Mouse (Mus musculus) splenic B cell, adult 2 months (primary cell): ENCODE data around the gene Llgl2.

ENCODE experiments used
- DNase-seq: peaks from one replicate; pipeline ENCODE4 v3.0.0-alpha.2; 2011; ENCODE audit warnings: low read depth, low spot score
- H3K27me3 ChIP-seq: 2 replicates; pipeline ENCODE4 v1.6.1; 2012; ENCODE audit warnings: mild to moderate bottlenecking, low read length, moderate library complexity, mixed read lengths; ENCODE audit not compliant: control insufficient read depth, poor library complexity, insufficient read depth, severe bottlenecking
- H3K36me3 ChIP-seq: 2 replicates; pipeline ENCODE4 v1.6.1; 2012; ENCODE audit warnings: mild to moderate bottlenecking, low read length, moderate library complexity, mixed read lengths; ENCODE audit not compliant: control insufficient read depth, poor library complexity, insufficient read depth, severe bottlenecking

The Llgl2 gene

GRCm38 (mm10) chr11:115893071-115893470 lies 69.2 kb downstream of the Llgl2 start:
- DNase-seq: no peak
- H3K27me3 ChIP-seq: no peaks in the 10 kb centered on the region
- H3K36me3 ChIP-seq: peaks cover 5% of the 10 kb centered on the region

- H3K36me3 ChIP-seq: peaks cover 5% of the 10 kb centered on the region
- peak; percentile 33 for DNase-seq
- no peaks in the 10 kb centered on the region for H3K27me3 ChIP-seq
Measured at GRCm38 (mm10) chr11:115894755-115895520, 71.1 kb downstream of the Llgl2 start.

GRCm38 (mm10) chr11:115898446-115898845 lies 74.6 kb downstream of the Llgl2 start:
- peaks cover 7% of the 10 kb centered on the region for H3K36me3 ChIP-seq
- peak; percentile 34 for DNase-seq
- no peaks in the 10 kb centered on the region for H3K27me3 ChIP-seq

GRCm38 (mm10) chr11:115898886-115899285 lies 75.0 kb downstream of the Llgl2 start:
- Histone ChIP-seq H3K36me3 (peaks cover 7% of the 10 kb centered on the region), H3K27me3 (no peaks in the 10 kb centered on the region)
- peak; percentile 75 for DNase-seq

GRCm38 (mm10) chr11:115899486-115900266 lies 75.8 kb downstream of the Llgl2 start, which contains the start of gene Smim5:
Smim5 (plus strand) TSS chr11:115899966.
- peaks cover 4% of the 10 kb centered on the region for H3K36me3 ChIP-seq

GRCm38 (mm10) chr11:115900561-115901337 lies 76.9 kb downstream of the Llgl2 start:
- Histone ChIP-seq H3K36me3 (peaks cover 2% of the 10 kb centered on the region), H3K27me3 (no peaks in the 10 kb centered on the region)
- no peak for DNase-seq

More at GRCm38 (mm10) chr11:115899486-115900266, 75.8 kb downstream of the Llgl2 start, which contains the start of gene Smim5:
- H3K27me3 ChIP-seq: no peaks in the 10 kb centered on the region
- no peak for DNase-seq

- H3K27me3 ChIP-seq: no peaks in the 10 kb centered on the region
- H3K36me3 ChIP-seq: peaks cover 2% of the 10 kb centered on the region; the same call in 1 of the 2 replicates
- DNase-seq: no peak
Measured at GRCm38 (mm10) chr11:115901338-115902161, 77.7 kb downstream of the Llgl2 start.

- Histone ChIP-seq H3K36me3 (peaks cover 2% of the 10 kb centered on the region; the same call in 1 of the 2 replicates), H3K27me3 (no peaks in the 10 kb centered on the region)
- no peak for DNase-seq
Measured at GRCm38 (mm10) chr11:115902177-115902576, 78.3 kb downstream of the Llgl2 start.

- Histone ChIP-seq H3K36me3 (peaks cover 2% of the 10 kb centered on the region; the same call in 1 of the 2 replicates), H3K27me3 (no peaks in the 10 kb centered on the region)
- DNase-seq: peak; percentile 62
Measured at GRCm38 (mm10) chr11:115902831-115903230, 79.0 kb downstream of the Llgl2 start.

GRCm38 (mm10) chr11:115903384-115904230 lies 79.8 kb downstream of the Llgl2 start:
- no peak for DNase-seq
- Histone ChIP-seq H3K27me3 (no peaks in the 10 kb centered on the region), H3K36me3 (peaks cover 2% of the 10 kb centered on the region; the same call in 1 of the 2 replicates)

GRCm38 (mm10) chr11:115904231-115904955 lies 80.5 kb downstream of the Llgl2 start:
- Histone ChIP-seq H3K36me3 (peaks cover 2% of the 10 kb centered on the region; the same call in 1 of the 2 replicates), H3K27me3 (no peaks in the 10 kb centered on the region)
- peak; percentile 44 for DNase-seq
